Mouse (Mus musculus) CH12.LX (cell line): ENCODE data around the gene Apon. TPM values are rescaled to one million over a fixed set of nuclear protein-coding genes. Genes with fewer than 3 reads are reported as not detected.
A peak's percentile ranks its signal among the peaks of the same experiment; 100 is the strongest.

ENCODE experiments used
- DNase-seq: peaks from one replicate; pipeline ENCODE4 v3.0.0-alpha.2; 2013; ENCODE audit errors: extremely low read depth
- H3K27ac ChIP-seq: 2 replicates; pipeline ENCODE4 v1.5.1; 2012; ENCODE audit warnings: low read depth, mild to moderate bottlenecking, control low read depth, moderate library complexity; ENCODE audit not compliant: insufficient read depth
- H3K27me3 ChIP-seq: replicated peaks from 2 replicates; pipeline ENCODE3; 2012; ENCODE audit warnings: inconsistent platforms
- H3K36me3 ChIP-seq, 2 experiments: replicated peaks in 1 of 2; 2 replicates each; pipeline versions ENCODE3 to v1.6.1; 2012; ENCODE audit warnings: inconsistent platforms in 1 of 2, low read length in 1 of 2, mild to moderate bottlenecking in 1 of 2, mixed read lengths in 1 of 2, moderate library complexity in 1 of 2; ENCODE audit not compliant: control insufficient read depth in 1 of 2, insufficient read depth in 1 of 2
- H3K4me1 ChIP-seq, 2 experiments: 2 replicates each; pipeline ENCODE4 v1.6.1; 2012; ENCODE audit warnings: inconsistent platforms in 1 of 2, moderate library complexity in 1 of 2; ENCODE audit not compliant: insufficient read depth in 2 of 2, control insufficient read depth in 1 of 2
- H3K4me2 ChIP-seq: 2 replicates; pipeline ENCODE4 v1.6.1; 2012; ENCODE audit warnings: low read depth, mild to moderate bottlenecking, control low read depth; ENCODE audit not compliant: poor library complexity, insufficient read depth, severe bottlenecking
- H3K4me3 ChIP-seq, 3 experiments: fragments of 150-350 bp in 1 of 3; sonication (generic) in 1 of 3; replicated peaks in 1 of 3; 2 replicates each; pipeline versions ENCODE3 to v1.5.1; 2011 to 2012; ENCODE audit warnings: low read depth in 2 of 3, low read length in 2 of 3, mild to moderate bottlenecking in 2 of 3, moderate library complexity in 2 of 3, control low read depth in 1 of 3, improper control_type of control experiment in 1 of 3, inconsistent platforms in 1 of 3, mixed read lengths in 1 of 3; ENCODE audit not compliant: poor library complexity in 1 of 3
- H3K79me2 ChIP-seq: replicated peaks from 2 replicates; pipeline ENCODE4 v1.6.1; 2012; ENCODE audit warnings: mild to moderate bottlenecking, moderate library complexity; ENCODE audit not compliant: control insufficient read depth, poor library complexity, insufficient read depth, severe bottlenecking; ENCODE audit errors: extremely low read depth
- H3K9ac ChIP-seq: 2 replicates; pipeline ENCODE4 v1.6.1; 2012; ENCODE audit warnings: low read depth, mild to moderate bottlenecking, control low read depth, moderate library complexity; ENCODE audit not compliant: insufficient read depth
- H3K9me3 ChIP-seq: replicated peaks from 2 replicates; pipeline ENCODE3; 2012; ENCODE audit warnings: low read length, inconsistent platforms, mixed read lengths
- BHLHE40 ChIP-seq: IDR thresholded peaks from 2 replicates; pipeline ENCODE4 v1.6.1; 2011; ENCODE audit warnings: mild to moderate bottlenecking, low read depth, low read length, improper control_type of control experiment
- CHD2 ChIP-seq: IDR thresholded peaks from 2 replicates; pipeline ENCODE4 v1.6.1; 2011; ENCODE audit warnings: low read length, improper control_type of control experiment
- CTCF ChIP-seq, 2 experiments: IDR thresholded peaks in 1 of 2; conservative IDR thresholded peaks in 1 of 2; 2 replicates each; pipeline ENCODE4 v1.5.1; 2011 to 2012; ENCODE audit warnings: low read depth in 2 of 2, low read length in 2 of 2, improper control_type of control experiment in 1 of 2, inconsistent platforms in 1 of 2, mild to moderate bottlenecking in 1 of 2, moderate library complexity in 1 of 2
- EP300 ChIP-seq: IDR thresholded peaks from 2 replicates; pipeline ENCODE4 v1.6.1; 2011; ENCODE audit warnings: low read length, improper control_type of control experiment
- ETS1 ChIP-seq: conservative IDR thresholded peaks from 2 replicates; pipeline ENCODE4 v1.6.1; 2012; ENCODE audit warnings: low read depth, mild to moderate bottlenecking, inconsistent platforms, low read length, improper control_type of control experiment, moderate library complexity
- HCFC1 ChIP-seq: IDR thresholded peaks from 2 replicates; pipeline ENCODE4 v1.6.1; 2012; ENCODE audit warnings: low read depth, mild to moderate bottlenecking, inconsistent platforms, low read length, improper control_type of control experiment
- JUND ChIP-seq: conservative IDR thresholded peaks from 2 replicates; pipeline ENCODE4 v1.6.1; 2011; ENCODE audit warnings: low read depth, low read length, improper control_type of control experiment
- KAT2A ChIP-seq: IDR thresholded peaks from 2 replicates; pipeline ENCODE4 v1.6.1; 2012; ENCODE audit warnings: low read length, improper control_type of control experiment, inconsistent platforms; ENCODE audit not compliant: insufficient replicate concordance
- MAFK ChIP-seq: IDR thresholded peaks from 2 replicates; pipeline ENCODE4 v1.6.1; 2011; ENCODE audit warnings: low read length, improper control_type of control experiment; ENCODE audit not compliant: insufficient replicate concordance
- MAX ChIP-seq: IDR thresholded peaks from 2 replicates; pipeline ENCODE4 v1.6.1; 2011; ENCODE audit warnings: low read length, improper control_type of control experiment
- MXI1 ChIP-seq: IDR thresholded peaks from 2 replicates; pipeline ENCODE4 v1.6.1; 2011; ENCODE audit warnings: mild to moderate bottlenecking, low read depth, low read length, improper control_type of control experiment
- NELFE ChIP-seq: IDR thresholded peaks from 2 replicates; pipeline ENCODE4 v1.6.1; 2011; ENCODE audit warnings: low read depth, low read length, improper control_type of control experiment
- PAX5 ChIP-seq: IDR thresholded peaks from 2 replicates; pipeline ENCODE4 v1.6.1; 2012; ENCODE audit warnings: low read length, inconsistent platforms, mixed read lengths
- POLR2A ChIP-seq: IDR thresholded peaks from 2 replicates; pipeline ENCODE4 v1.6.1; 2011; ENCODE audit warnings: low read depth, mild to moderate bottlenecking, improper control_type of control experiment, low read length
- POLR2AphosphoS2 ChIP-seq: IDR thresholded peaks from 2 replicates; pipeline ENCODE4 v1.6.1; 2011; ENCODE audit warnings: low read depth, low read length, improper control_type of control experiment
- RAD21 ChIP-seq: IDR thresholded peaks from 2 replicates; pipeline ENCODE4 v1.6.1; 2011; ENCODE audit warnings: low read depth, mild to moderate bottlenecking, low read length, improper control_type of control experiment, moderate library complexity
- RCOR1 ChIP-seq: conservative IDR thresholded peaks from 2 replicates; pipeline ENCODE4 v1.6.1; 2012; ENCODE audit warnings: low read depth, mild to moderate bottlenecking, inconsistent platforms, low read length, improper control_type of control experiment
- TBP ChIP-seq: conservative IDR thresholded peaks from 2 replicates; pipeline ENCODE4 v1.6.1; 2011; ENCODE audit warnings: low read depth, low read length, improper control_type of control experiment
- TCF12 ChIP-seq: IDR thresholded peaks from 2 replicates; pipeline ENCODE4 v1.6.1; 2014; ENCODE audit warnings: low read depth, mild to moderate bottlenecking, inconsistent platforms, low read length, improper control_type of control experiment
- USF1 ChIP-seq: IDR thresholded peaks from 2 replicates; pipeline ENCODE4 v1.6.1; 2014; ENCODE audit warnings: low read depth, mild to moderate bottlenecking, inconsistent platforms, low read length, improper control_type of control experiment
- USF2 ChIP-seq: conservative IDR thresholded peaks from 2 replicates; pipeline ENCODE4 v1.6.1; 2011; ENCODE audit warnings: low read depth, low read length, improper control_type of control experiment
- ZMIZ1 ChIP-seq: IDR thresholded peaks from 2 replicates; pipeline ENCODE4 v1.6.1; 2012; ENCODE audit warnings: low read depth, mild to moderate bottlenecking, inconsistent platforms, low read length, improper control_type of control experiment
- ZNF384 ChIP-seq: IDR thresholded peaks from 2 replicates; pipeline ENCODE4 v1.6.1; 2012; ENCODE audit warnings: low read depth, low read length, improper control_type of control experiment, inconsistent platforms
- dilution Hi-C: fragments of 300-500 bp; cut with MboI; formaldehyde crosslinking; loops from 2 replicates; pipeline ENCODE4 v1.14.3; 2020; ENCODE audit warnings: low sequenced_read_pairs; ENCODE audit not compliant: extremely low pct_unique_long_range_greater_than_20kb, extremely low pct_ligation_motif_present
- in situ Hi-C: fragments of 300-500 bp; cut with MboI; formaldehyde crosslinking; loops from 3 replicates; pipeline ENCODE4 v1.14.3; 2019; ENCODE audit warnings: low sequenced_read_pairs, low pct_ligation_motif_present, low pct_unique_long_range_greater_than_20kb, mixed read lengths
- polyA plus RNA-seq: library from polyadenylated mRNA; unstranded; fragments of >175 nt; gene quantifications from 2 replicates; pipeline ENCODE4 v1.2.1, GENCODE M21; 2012; ENCODE audit warnings: low read depth; ENCODE audit not compliant: insufficient read length
- total RNA-seq, 2 experiments: library from RNA; depleted of rRNA; stranded (reverse); fragments of 300-350 nt in 1 of 2; fragments of >200 nt in 1 of 2; gene quantifications; 2 replicates each; pipeline ENCODE4 v1.2.3; 2012 to 2014

Gene Apon
- total and polyA plus RNA-seq, 3 experiments, result 0.30 to 0.80 (median 0.62) TPM

- in situ Hi-C loops (no loop called here), dilution Hi-C loops (no loop called here)
- H3K79me2 ChIP-seq, result no peaks in the 10 kb centered on the region; the same call in 1 of the 2 replicates
- H3K4me3 ChIP-seq, result no peak overlapping the region
- H3K27ac ChIP-seq, result no peak overlapping the region
- H3K9ac ChIP-seq, result no peak overlapping the region
- H3K9me3 ChIP-seq, result no peaks in the 10 kb centered on the region
- H3K4me2 ChIP-seq, result no peak overlapping the region
- TF ChIP-seq POLR2A, result no peak
- TF ChIP-seq KAT2A, result no peak
- no peak for TF ChIP-seq POLR2AphosphoS2
- TF ChIP-seq EP300, result no peak
- no peak for TF ChIP-seq CTCF (conservative IDR thresholded peaks at IDR 0.05 in 1 of 2, IDR thresholded peaks at IDR 0.05 in 1 of 2; ENCODE audit: low read depth in 2 of 2, low read length in 2 of 2)
- no peak for TF ChIP-seq JUND
- no peak for TF ChIP-seq MAFK
- no peak for TF ChIP-seq USF2
- TF ChIP-seq ETS1, result no peak
- TF ChIP-seq ZMIZ1, result no peak
- TF ChIP-seq PAX5, result no peak
- TF ChIP-seq RCOR1, result no peak
- TF ChIP-seq HCFC1, result no peak
- TF ChIP-seq BHLHE40, result no peak
- no peak for TF ChIP-seq TCF12
- TF ChIP-seq, all 38 proteins: peak for 0
- no peaks in the 10 kb centered on the region for H3K27me3 ChIP-seq
- peaks cover 3 to 9% of the 10 kb centered on the region in 2 experiments for H3K36me3 ChIP-seq
- no peak for DNase-seq
- H3K4me1 ChIP-seq, result peaks cover 10 to 44% of the 10 kb centered on the region in 2 experiments
Observed at GRCm38 (mm10) chr10:128297622-128298021, 43.7 kb downstream of the Apon start.

DNA sequence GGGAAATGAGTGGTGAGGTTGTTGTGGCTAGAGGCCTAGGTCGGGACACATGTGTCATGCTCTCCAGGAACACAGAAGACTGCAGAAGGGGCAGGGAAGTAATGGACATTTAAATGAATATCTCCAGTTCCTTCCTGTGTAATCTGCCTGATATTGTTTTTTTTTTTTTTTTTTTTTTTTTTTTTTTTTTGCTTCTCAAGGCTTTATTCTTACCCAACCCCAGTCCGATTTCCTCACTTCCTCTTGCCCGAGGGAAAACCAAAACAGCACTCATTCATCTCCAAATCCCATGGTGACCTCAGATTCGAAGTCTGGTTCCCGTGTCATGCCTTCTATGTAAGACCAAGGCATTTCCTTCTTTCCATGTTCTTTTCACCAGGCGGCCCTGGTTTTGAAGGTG, 44.3 kb downstream of the Apon start:
- Histone ChIP-seq H3K27me3 (no peaks in the 10 kb centered on the region), H3K27ac (peak overlapping the region; percentile 43), H3K36me3 (peaks cover 0 to 4% of the 10 kb centered on the region in 2 experiments), H3K9ac (peak overlapping the region; percentile 65), H3K79me2 (no peaks in the 10 kb centered on the region; the same call in 1 of the 2 replicates), H3K4me3 (no peak overlapping the region), H3K4me1 (peaks cover 10 to 44% of the 10 kb centered on the region in 2 experiments), H3K4me2 (no peak overlapping the region), H3K9me3 (no peaks in the 10 kb centered on the region)
- no peak for DNase-seq
- dilution Hi-C loops (no loop called here), in situ Hi-C loops (no loop called here)
- TF ChIP-seq MAX (0 out of 2 replicates have a peak, but pooled peaks have one; percentile 37), NELFE (0 out of 2 replicates have a peak, but pooled peaks have one; percentile 22), ETS1 (no peak), HCFC1 (peak; percentile 45), EP300 (peak; percentile 10; the same call in 1 of the 2 replicates), BHLHE40 (peak; percentile 31; the same call in 1 of the 2 replicates), RCOR1 (0 out of 2 replicates have a peak, but pooled peaks have one; percentile 27), ZMIZ1 (no peak), RAD21 (no peak), ZNF384 (peak; percentile 94), USF1 (no peak), TBP (no peak), CHD2 (no peak), KAT2A (no peak), MXI1 (no peak; the same call in 1 of the 2 replicates)
